Mouse (Mus musculus) spleen, embryonic (tissue): ENCODE results near the gene Mpeg1.

Experiments used
- CTCF ChIA-PET: fragments of 350-600 bp; sonication (Branson Sonifier 250); formaldehyde crosslinking; loops from one replicate; lab custom pipeline; 2022; lab: Charles Lee

Gene Mpeg1

DNA sequence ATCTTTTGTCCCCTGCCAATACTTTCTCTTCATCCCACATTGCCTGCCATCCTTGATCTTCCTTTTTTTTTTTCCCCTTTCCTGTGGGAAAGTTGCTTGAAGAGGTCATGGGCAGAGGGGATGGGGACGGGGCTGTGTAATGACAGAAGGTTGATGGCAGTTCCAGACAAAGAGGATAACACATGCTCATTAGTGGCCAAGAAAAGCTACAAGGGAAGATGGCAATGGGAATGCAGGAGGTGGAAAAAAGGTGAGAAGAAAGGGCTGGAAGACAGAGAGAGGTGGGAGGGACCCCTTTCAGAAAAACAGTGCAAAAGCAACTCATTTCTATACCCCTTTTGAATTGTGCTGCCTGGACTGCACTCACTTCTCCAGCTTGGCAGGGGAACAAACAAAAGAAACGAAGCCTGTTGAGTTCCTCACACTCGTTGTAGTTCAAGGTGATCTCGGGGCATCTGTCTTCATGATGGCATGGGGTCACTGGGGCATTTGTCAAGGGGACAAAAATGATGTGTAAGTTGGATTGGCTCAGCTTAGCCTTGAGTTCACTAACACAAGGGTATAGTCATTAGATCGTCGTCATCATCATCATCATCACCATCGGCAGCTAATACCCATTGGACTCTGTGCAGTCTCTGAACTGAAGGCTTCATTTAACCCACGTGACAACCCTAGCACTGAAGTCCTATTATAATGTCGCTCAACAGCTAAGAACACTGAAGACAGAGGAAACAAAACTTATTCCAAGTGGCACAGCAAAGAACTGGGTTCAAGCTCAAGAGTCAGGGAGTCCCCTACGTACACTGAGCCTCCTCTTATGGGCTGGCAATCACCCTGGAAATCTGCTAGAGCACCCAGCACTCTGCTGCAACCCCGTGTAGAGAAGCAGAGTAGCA lies 29.3 kb downstream of the Mpeg1 start:
- CTCF ChIA-PET, result interaction anchor here (0.7 kb wide), 1 partner anchor 340 kb away, joined by 4 read pairs; no protein-coding TSS in a partner anchor

DNA sequence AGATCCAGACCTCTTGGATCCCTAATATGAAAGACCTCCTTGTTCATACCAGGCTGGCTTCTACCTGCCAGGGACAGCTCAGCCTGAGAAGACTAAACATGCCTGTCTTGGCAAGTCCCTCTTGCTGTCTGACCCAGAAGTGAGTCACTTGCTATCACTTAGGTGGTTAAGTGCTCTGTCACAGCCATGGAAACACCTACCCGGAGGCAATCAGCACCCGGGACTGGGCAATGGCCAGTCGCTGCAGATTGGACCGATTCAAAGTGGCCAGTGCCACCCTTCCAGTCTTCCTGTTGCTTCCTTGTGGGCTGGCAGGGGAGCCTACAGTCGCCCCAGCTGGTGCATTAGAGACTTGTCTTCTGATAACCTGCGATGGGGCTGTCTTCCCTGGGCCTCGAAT lies 31.1 kb downstream of the Mpeg1 start:
- CTCF ChIA-PET, result no interaction called here

DNA sequence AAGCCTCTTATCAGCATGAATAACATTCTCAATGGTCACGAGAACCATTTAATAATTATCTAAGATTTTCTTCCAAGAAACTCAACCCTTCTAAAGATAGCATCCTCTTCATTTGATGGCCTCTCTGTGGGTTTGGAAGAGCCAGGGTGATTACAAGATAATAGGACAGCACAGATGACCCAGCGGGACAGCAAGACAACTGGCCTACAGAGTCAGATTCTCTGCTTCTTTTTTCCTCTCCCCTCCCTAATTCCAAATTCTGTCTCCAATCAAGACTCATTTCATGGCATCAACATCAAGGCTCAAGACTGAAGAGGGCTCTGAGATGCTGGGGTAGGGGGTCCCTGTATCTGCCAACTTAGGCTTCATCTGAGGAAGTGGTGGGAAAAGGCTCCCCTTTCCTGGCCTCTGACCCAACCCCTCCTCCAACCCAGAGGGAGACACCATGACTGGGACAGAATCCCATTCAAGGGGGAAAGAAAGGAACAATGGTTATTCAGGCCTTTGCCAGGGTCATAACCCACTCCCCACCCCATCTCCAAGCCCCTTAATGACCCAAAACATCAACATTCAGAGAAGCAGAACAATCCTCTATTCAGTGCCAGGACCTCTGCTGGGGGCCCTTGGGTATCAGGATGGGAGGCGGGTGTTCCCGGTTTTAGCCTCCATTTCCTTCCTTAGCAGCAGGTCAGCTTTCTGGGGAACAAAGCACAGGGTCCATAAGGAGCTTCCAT lies 33.0 kb downstream of the Mpeg1 start:
- CTCF ChIA-PET, result no interaction called here

DNA sequence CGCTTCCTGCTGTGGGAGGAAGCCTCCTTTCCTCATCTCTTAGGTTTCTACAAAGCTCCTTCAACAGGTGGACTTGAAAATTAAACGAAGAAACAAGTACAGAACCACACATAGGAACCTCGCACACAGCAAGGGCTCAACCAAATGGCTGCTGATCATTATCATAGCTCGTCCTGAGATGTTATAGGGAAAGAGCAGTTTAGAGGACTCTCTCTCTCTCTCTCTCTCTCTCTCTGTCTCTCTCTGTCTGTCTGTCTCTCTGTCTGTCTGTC lies 33.5 kb downstream of the Mpeg1 start:
- CTCF ChIA-PET, result no interaction called here

DNA sequence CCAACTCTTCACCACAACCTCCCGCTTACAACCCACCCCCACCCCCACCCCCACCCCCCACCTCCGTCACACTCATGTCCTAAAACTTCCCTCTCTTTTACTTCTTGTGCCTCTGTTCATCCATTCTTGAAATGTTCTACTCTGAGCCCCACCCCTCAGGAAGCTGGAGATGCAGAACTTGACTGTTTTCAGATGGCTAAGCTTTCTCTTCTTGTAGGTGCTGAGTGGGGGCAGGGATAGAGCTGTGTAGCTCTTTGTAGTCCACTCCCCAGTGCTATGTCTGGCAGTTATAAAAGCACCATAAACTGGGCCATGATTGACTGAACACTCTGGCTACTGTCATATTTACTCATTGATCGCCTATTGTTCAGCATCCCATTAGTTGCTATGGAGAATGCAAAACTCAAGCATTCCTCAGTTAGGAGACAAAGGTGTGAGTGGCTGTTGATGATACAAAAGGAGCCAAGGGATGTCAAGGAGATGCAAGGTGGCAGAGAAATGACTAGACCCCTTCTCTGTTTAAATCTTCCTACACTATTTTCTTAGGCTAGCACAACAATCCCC lies 34.5 kb downstream of the Mpeg1 start:
- CTCF ChIA-PET, result no interaction called here

DNA sequence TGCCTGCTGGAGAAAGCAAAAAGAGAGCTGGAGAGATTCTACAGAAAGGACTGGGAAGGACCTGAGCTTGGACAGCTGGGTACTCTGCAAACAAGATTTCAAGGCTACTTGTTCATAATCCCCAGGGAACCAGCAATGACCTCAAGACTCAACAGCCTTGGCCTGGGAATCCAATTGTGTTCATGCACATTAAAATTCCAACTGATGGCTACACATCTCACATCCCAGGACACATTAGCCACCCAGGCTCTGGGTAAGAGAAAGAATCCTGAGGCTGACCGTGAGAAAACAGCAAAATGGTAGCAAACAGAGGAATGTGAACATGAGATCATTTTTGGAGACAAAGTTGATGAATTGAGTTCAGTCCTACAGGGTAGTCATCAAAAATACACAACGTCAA lies 35.7 kb downstream of the Mpeg1 start:
- CTCF ChIA-PET, result no interaction called here

DNA sequence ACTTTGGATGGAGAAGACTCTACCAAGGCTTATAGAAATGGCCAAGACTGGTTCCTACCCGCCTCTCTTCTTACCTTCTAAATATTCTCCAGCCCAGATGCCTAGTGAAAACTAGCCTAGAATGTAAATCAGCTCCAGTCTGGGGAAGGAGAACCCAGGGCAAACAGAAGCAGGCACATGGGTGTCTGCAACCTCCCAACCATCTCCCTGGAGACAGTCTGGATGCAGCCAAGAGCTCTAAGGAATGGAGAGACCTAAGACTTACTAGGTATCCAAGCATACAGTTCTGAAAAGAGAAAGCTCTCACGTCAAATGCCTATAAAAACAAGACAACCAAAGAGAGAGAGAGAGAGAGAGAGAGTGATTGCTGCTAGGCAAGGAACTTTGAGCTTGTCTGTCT lies 37.3 kb downstream of the Mpeg1 start:
- CTCF ChIA-PET, result interaction anchor here (0.5 to 0.9 kb wide), 2 partner anchors 11 to 14 kb away, joined by 3 read pairs; no protein-coding TSS in a partner anchor

DNA sequence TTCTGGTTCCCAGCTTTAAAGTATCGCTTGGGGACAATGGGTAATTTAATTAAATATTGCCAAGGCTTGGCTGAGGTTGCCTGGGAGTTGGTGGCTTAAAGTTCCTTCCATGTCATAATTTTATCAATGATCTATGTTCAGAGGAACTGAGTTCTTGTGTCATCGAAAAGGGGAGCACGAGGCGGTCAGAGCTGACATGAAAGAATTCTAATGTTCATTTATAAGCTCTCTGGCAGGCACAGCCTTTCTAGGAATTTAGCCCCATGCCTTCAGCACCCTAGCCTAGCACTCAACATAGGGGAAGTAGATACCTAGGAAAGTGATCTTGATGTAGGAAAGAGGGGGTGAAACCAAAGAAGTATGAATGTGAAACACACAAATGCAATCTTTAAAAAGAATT lies 37.7 kb downstream of the Mpeg1 start:
- CTCF ChIA-PET, result interaction anchor here (0.5 to 0.9 kb wide), 2 partner anchors 11 to 14 kb away, joined by 3 read pairs; no protein-coding TSS in a partner anchor

DNA sequence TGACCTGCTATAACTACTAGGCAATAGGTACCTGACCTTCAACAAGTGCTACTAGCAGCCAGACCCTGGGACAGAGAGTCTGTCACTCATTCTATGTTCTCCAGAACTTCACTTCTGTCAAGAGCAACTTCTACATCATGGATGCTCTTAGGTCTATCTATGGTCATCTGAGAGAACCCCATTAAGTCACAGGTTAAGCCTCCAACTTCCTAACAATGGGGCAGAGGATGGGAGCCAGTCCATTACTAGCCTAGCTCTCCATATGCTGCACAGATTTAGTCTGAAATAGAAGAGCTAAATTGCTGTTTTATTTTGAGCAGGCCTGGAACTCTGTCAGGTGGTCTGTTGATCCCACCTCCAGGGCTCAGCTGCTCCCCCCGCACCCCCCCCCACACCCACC lies 38.4 kb downstream of the Mpeg1 start:
- CTCF ChIA-PET, result no interaction called here

DNA sequence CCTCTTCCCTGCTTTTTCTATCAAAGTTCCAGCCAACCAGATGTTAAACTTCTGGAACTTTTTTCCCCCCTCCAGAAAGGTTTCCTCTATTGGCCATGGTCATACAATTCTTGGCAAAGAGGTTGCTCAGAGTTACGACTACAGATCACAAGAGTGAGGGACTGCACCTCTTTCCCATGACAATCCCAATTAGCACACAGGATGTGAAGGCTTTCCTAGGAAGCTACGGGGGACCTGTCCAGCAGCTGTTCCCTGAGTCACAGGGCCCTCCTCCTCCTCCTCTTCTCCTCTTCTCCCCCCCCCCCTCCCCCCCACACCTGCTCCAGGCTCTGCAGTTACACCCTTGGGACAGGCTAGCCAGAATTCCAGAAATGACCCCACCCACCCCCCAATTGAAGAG lies 38.9 kb downstream of the Mpeg1 start:
- CTCF ChIA-PET, result no interaction called here

DNA sequence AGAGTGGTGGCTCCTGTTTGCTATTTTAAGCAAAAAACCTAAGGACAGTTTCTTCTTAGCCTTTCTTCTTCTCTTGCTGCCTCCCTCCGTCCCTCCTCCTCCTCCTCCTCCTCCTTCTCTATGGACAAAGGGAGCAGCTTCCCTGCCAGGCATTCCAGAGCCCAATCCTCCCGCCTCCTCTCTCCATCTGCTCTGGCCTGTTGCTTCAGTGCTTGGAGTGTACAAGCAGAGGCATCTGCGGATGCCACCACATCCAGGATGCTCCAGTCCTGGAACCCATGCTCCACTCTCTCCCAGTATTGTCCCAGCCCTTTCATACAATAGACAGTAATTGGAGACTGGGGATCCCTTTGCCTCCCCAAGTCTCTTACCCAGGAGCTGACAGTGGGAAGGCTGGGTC lies 39.5 kb downstream of the Mpeg1 start:
- CTCF ChIA-PET, result interaction anchor here (0.6 to 1.7 kb wide), 3 partner anchors 32 to 541 kb away, joined by 3 to 5 read pairs (median 3); no protein-coding TSS in a partner anchor

DNA sequence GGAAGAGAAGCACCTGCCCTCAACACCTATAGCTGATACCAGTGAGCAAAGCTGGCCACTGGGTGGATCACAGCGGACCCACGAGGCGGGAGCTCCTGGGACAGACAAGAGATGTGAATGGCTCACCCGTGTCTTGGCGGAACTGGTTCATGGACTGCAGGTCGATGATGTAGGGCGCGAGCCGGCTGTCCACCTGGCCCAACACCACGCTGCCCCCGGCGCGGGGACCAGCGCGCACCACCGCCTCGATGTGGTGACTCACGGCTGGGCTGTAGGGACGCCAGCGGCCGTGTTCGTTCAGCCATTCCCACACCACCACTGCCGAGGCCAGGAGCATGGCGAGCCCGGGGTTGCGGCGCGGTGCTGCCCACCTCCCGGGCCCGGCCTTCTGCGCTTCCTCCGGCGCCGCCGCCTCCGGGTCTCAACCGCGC lies 40.3 kb downstream of the Mpeg1 start:
- CTCF ChIA-PET, result interaction anchor here (0.6 to 1.7 kb wide), 3 partner anchors 33 to 541 kb away, joined by 3 to 5 read pairs (median 3); no protein-coding TSS in a partner anchor

DNA sequence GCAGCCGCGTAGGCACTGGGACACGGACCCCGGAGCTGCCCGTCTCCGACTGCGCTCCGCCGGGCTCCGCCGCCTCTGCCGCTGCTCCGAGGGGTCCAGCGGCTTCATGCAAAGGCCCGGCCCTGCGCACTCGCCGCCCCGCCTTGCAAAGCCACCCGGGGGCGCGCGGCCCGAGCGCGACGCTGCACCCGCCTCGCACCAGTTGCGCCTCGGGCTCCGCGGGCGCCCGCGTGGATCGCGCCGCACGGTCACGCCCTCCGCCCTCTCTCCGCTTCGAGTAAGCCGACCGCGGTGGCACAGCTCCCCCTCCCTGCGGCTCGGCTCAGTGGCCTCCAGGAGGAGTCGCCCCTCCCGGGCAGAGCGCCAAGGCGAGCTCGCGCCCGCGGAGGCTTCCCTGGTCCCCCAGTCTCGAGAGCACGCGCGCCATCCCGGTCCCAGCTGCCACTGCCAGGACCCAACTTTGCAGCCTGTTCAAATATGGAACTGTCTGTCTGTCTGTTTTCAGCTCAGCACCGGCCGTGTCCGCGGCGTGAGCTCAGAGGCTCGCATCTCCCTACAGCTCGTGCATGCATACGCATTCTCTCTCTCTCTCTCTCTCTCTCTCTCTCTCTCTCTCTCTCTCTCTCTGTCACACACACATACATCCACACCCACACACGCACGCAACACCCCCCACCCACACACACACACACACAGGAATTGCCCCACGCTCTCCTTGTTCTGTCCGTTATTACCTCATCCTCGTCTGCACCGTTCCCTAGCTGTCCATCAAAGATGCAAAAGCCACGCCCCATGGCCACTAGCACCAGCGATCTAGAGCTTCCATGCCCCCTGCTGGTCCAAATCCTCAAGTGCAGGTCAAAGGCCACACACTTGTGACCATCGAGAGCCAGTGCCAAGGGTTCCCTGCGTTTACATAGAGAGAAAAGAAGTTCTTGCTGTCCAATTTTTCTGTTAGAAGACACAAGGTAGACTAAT lies 41.1 kb downstream of the Mpeg1 start, which contains the start of gene Dtx4:
Gene Dtx4 (minus strand): TSS at position 85 of the 978 bp plus-strand sequence.
- CTCF ChIA-PET, result interaction anchor here (0.7 to 1.7 kb wide), 5 partner anchors 33 to 112 kb away, joined by 3 to 6 read pairs (median 5); no protein-coding TSS in a partner anchor

DNA sequence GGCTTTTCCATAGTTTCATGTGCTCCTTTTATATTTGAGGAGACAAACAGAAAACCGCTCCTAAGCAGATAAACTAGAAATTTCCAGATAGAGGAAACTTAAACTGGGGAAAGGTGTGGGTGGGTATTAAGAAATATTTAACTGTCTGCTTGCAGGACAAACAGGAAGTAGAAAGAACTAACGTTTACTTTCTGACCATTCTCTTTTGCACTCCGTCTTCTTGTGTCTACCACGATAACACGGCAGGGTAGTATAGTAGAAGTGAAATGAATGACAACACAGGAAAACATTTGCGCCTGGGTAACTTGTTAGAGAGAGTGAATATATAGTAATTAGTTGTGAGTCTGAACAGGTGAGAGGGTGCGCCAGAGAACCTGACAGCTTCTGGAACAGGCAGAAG lies 42.2 kb downstream of the Mpeg1 start:
- CTCF ChIA-PET, result no interaction called here

DNA sequence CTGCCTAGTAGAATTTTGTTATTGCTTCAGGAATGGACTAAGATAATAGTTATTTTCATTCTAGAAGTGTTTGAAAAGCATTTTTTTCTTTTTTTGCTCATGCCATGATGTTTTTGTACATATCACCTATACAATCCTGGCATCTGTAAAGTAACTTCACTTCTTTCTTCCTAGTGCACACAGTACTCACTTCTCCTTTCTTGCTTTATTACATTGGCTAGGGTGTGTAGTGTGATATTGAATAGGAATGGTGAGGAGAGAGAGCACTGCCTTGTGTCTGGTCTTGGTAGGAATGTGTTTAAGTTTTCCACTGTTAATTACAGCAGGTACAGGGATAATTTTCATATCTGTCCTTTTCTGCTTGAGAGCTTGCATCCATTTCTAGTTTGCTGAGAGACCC lies 54.0 kb downstream of the Mpeg1 start:
- CTCF ChIA-PET, result interaction anchor here (0.6 kb wide), 1 partner anchor 81 kb away, joined by 16 read pairs; no protein-coding TSS in a partner anchor
